Mouse (Mus musculus) gastrocnemius, postnatal 14 days (tissue): ENCODE measurements at regions not wholly inside any gene's neighbourhood (a gene's known extent, or its start where the extent isn't known, plus 50 kb on each side); places are given as distances from the start of the nearest gene placed in this dataset.

ENCODE experiments used
- DNase-seq: peaks from one replicate; pipeline ENCODE4 v3.0.0; 2021; ENCODE audit warnings: mixed read lengths
- intact Hi-C: fragments of 180-260 bp; cut with DNase I; formaldehyde crosslinking; loops from one replicate; pipeline ENCODE4 v1.15.1; 2025; ENCODE audit warnings: low total_unique reads

DNA sequence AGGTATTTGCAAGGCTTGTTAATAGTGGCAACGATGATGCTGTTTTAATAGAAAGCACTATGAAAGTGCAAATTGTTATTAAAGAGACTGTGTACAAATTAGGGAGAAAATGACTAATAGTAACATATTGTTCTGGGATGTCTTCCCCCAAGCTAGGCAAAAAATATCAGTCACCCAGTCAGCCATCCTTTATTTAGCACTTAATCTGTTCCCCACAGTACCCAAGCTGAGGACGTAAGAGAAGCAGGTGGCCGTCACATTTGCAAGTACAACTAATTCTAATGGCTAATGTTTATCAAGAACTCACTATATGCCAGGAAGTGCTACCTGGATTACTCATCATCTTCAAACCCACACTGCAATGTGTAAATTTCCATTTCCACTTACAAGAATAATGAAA, 432.5 kb upstream of the Kif18a start:
- intact Hi-C loops = no loop called here

DNA sequence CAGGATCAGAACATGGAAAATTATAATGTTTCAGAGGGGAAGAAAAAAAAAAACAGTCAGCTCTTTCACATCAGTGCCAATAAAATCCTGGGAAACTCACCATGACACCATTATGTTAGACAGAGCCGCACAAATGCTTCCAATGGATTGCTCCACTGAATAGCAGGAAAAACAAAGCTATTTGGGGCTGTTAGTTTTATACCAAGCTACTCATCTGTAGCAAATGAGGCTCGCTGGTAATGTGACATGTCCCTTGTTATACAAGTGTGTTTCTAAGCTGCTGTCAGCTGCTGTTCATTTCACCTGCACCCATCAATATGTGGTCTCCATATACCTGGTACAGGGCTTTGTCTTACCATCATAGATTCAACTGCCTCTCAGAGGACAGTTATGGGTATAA, 426.1 kb upstream of the Kif18a start:
- intact Hi-C loops = no loop called here

More for the DNA sequence above, 432.5 kb upstream of the Kif18a start:
- no peak for DNase-seq

DNA sequence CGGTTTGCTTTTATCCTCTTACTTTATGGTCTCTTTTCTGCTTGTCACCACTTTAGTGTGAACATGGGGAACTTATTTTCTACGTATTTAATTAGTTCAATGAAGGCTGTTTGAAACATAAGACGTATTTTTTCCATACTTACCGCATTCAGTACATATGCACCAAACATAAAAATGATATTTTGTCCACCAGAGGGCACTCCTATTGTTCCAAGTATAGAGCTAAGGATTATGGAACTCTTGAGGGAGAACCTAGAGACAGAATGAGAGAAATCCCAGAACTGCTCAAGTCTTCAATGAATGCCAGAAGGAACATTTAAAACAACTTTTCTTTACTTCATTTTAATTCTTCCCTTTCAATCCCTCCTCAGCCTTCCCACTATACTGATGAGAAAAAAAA, 403.4 kb upstream of the Kif18a start:
- intact Hi-C loops = loop anchor here (5.0 kb wide), 1 partner anchor 815 kb away; no protein-coding TSS in a partner anchor
- DNase-seq = no peak

More for the DNA sequence above, 426.1 kb upstream of the Kif18a start:
- DNase-seq = no peak

DNA sequence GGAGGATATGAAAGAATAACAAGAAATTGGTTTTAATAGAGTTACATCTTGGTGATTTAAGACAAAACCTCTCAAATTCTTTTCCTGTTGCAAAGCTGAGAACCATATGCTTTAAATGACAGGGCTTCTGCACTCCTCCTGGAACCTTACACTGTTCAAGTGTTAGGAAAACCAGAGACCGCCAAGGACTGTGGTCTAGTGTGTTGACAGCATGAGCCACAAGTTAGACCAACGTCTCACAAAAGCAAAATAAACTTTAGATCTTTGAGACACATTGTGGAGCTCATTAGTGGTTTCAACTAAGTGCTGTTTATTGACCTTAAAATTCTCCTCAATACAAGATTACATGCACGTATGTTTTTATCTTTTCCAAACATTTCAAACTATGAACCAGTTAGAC, 402.9 kb upstream of the Kif18a start:
- intact Hi-C loops = loop anchor here (5.0 kb wide), 1 partner anchor 815 kb away; no protein-coding TSS in a partner anchor
- DNase-seq = no peak

DNA sequence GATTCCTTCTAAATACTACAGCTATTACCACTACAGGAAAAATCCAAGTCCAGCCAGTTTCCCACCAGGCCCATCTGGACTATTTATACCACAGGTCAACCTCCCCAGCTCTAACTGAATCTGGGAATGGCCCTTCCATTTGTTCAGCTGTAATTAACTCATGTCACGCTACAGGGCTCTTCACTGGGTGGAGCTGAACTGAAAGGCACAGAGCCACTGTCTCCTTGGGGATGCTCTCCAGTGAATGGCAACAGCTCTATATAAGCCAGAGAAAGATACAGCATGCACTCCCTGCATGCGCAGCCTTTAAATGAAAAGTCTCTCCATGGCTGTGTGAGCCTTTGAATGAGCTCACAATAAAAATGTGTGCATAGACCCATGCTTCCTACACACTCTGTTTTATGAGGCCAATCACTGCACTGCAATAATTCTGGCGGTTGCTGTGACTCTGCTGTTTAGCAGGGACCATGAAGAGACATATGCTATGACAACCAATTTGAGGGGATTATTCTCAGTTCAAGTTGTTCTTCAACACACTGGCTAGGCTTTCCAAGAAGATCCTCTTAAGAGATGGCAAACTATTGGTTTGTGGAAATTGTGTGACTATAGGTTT, 376.3 kb upstream of the Kif18a start:
- intact Hi-C loops = no loop called here
- no peak for DNase-seq

DNA sequence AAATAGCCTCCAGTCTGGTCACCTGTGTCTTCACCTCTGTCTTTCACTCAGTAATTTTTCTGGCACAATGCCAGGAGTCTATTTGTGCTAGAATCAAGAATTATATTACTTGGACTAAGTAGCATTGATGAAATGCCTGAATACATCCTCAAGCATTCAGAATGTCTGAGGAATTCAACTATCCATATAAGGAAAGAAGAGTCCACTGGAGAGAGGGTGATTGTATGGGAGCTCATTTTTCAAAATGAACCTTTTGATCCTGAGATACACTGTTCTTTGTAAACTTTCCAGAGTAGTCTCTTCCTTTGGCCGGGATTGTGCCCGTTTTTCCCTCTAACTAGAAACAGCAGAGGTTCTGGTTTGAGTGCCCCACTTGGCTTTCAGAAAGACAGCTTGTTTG, 367.0 kb upstream of the Kif18a start:
- DNase-seq = no peak
- intact Hi-C loops = no loop called here

DNA sequence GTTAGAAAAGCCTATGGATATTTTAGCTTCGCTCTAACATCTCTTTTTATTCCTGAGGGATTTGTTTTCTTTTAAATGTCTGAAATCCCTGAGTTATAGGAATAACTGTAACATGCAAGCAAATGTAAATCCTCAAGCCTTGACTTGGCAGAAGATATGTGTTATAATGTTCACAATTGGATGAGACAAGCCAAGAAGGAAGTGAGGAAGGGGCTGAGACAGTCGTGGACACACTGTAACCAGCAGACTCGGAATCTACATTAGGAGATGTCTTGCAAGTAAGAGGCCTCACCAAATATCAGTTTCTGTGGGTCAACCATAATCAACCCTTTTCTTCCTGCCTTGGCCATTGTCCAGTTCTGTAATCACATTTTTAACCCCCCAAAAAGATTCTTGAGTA, 366.6 kb upstream of the Kif18a start:
- no peak for DNase-seq
- intact Hi-C loops = no loop called here

DNA sequence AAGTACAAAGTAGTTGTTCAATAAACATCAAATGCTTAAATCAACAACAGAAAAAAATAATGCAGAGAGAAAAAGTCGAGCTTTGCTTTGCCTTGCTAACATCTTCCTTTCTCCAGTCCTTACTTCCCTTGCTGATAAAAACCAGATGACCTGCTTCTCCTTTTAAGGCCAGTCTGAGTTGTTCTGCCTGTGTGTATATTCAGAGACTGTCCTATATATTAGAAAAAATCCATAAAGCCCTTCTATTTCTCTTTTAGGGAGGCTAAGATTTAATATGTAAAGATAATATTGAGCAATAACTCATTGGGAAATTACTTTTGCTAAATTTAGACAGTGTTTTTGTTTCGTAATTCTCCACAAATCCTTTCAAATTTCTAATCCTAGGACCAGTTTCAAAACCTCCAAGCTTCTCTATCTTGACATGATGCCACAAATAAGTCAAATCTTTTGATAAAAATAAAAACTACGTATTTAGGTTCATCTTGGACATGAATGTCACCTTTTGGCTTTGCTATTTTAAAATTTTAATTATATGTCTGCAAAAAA, 361.0 kb upstream of the Kif18a start:
- intact Hi-C loops = no loop called here
- no peak for DNase-seq

DNA sequence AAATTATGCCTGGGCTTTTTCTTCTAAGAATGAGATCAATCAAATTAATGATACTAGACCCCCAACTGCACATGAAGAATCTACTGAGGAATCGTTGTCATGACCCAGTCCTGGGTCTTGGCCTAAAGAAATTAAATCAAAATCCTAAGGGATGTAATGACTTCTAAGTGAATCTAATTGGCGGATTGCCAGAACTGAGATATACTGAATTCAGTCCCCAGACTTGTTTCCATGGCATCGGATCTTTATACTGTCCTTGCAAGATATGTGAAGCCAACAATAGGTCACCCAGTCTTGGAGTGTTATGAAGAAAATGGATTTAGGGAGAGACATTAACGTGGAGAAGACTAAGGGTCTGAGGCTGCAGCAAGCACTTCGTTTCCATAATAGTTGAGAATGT, 360.4 kb upstream of the Kif18a start:
- intact Hi-C loops = no loop called here
- no peak for DNase-seq

DNA sequence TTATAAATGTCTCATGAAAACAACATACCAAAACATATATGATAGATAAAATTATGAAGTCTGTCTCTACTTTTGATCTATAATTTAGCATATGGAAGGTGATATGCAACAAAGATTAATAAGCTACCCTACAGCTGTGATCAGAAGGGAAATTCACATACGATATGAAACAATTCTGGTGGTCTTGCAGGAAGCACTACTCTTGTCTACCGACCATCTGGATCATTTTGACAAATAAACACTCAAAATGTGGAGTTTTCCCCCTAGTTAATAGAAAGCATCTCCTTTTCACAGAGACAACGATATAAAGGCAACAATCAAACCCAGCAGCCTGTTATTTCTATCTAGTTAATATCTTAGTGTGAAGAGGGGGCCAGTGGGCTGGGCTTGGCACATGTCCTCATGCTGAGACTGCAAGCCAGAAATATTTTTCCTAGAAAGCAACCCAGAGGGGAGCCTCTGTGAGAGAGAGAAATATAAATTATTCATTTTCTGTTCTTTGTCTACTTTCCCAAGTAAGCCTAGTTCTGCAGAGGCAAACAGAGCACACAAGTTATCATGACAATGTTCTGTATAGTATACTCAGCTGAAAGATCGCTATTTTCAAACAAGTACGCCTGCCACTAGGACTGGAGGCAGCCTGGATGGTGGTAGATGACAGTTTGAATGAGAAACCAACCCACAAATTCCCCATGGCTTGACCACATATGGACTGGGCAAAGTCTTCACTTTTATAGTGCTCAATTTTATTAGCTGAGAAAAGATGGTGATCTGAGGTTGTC, 344.4 kb upstream of the Kif18a start:
- intact Hi-C loops = no loop called here
- no peak for DNase-seq

DNA sequence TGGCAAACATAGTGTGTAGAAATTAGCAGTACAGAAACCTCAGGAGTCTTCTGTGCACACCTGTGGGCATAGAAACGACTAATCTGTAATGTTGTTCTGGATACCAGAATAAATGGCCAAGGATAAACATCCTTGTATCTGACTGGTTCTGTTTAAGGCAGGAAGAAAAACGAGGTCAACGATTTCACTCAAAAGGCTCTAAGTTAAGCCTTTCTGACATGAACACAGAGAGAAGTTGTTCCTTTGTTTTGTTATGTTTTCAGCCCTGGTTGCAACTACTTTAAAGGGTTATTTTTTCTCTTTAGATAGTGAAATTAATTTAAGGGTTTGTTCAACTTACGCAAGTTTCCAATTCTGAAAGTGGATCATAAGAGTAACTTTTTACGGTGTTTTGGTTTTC, 299.6 kb upstream of the Kif18a start:
- intact Hi-C loops = no loop called here
- no peak for DNase-seq

DNA sequence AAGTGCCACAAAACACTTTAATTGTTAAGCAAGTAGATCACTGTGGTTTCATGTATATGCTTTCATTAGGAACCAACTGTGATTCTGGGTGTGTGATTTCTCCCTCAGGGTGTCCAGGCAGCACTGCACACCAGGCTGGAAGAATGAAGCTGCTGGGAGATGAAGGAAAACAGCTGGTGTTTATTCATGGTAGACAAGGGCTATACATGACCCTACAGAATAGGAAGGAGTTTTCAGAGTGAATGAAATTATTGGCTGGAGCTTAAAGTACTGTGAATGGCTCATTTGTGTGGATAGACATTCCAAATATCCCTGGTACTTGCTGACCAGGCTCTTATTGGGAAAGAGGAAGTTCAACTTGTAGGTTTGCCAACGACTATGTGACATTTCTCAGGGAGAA, 264.3 kb upstream of the Kif18a start:
- intact Hi-C loops = no loop called here
- no peak for DNase-seq

DNA sequence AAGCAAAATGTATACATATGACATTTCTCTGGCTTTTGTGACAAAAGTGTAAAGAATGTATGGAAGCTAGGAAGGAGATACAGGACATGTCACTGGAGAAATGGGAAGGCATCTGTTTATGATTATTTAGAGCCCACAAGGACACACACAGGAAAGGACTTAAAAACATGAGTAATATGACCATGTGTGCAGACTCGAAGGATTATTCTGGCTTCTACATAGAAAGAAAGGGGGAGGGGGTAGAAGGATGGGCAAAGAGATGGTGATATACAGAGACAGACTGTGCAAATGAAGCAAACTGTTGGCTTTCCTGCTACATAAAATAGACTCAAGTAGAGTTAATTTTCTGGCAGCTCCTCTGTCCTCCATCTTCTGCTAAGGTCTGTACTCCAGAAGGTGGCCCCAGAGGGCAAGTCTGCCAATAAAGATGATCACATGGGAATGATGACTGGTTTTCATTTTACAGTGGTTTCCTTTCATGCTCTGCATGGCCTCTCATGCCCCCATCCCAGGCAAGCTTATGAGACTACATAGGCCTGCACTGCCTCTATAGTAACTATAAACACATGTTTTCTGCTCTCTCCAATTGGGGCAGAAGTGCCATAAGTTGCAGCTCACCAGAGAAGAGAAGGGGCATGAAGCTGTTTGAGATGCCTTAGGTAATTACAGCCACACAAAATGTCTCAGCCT, 263.4 kb upstream of the Kif18a start:
- DNase-seq = no peak
- intact Hi-C loops = no loop called here

DNA sequence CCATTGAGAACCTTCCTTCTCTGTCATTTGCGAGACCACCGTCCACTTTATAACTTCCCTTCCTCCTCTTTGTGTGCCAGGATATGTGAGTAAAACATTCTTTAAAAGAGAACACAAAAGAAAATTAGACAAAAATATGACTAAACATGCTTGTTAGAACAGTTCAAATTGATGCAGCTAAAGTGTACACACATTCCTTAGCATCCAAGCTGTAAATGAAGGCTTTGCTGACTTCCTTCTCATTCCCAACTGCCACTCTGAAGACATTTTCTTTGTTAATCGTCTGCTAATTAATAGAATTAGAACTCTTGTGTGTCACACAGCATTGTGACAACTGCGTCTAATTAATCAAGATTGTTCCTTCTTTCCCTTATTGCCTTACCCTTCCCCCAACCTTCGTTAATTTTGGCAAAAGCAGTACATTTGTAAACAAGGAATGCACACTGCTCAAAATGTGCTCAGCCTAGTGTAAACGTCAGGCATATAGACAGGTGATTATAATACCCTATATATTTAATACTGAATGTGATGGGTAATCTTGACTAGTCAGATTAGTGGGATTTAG, 242.3 kb upstream of the Kif18a start:
- intact Hi-C loops = no loop called here
- DNase-seq = no peak
